Mouse (Mus musculus) E14TG2a.4 (cell line): ENCODE measurements around the gene Paqr7.

Source experiments
- CTCF ChIP-seq: conservative IDR thresholded peaks from 2 replicates; pipeline ENCODE4 v1.5.1; 2014; ENCODE audit warnings: low read length
- NANOG ChIP-seq: IDR thresholded peaks from 2 replicates; pipeline ENCODE4 v1.6.1; 2014; ENCODE audit warnings: borderline replicate concordance, low read length, mixed read lengths
- POU5F1 ChIP-seq: IDR thresholded peaks from 2 replicates; pipeline ENCODE4 v1.6.1; 2014; ENCODE audit warnings: low read length, borderline replicate concordance

GRCm38 (mm10) chr4:134481270-134481669 lies 15.2 kb upstream of the Paqr7 start:
- no peak for TF ChIP-seq CTCF
- no peak for TF ChIP-seq POU5F1
- no peak for TF ChIP-seq NANOG
